Mouse (Mus musculus) lung, postnatal 0 days (tissue): ENCODE results near the gene Zbtb38. TPM values are rescaled to one million over a fixed set of nuclear protein-coding genes. Genes with fewer than 3 reads are reported as not detected.

Experiments
- ATAC-seq: fragments of 200-750 bp; cut with Nextera tagmentation; 2 replicates; pipeline ENCODE4 v1.8.0; 2017; ENCODE audit warnings: moderate library complexity
- DNase-seq: peaks from one replicate; pipeline ENCODE4 v3.0.0-alpha.2; 2016; ENCODE audit warnings: low spot score
- H3K27ac ChIP-seq: fragments of 300-500 bp; sonication (generic); 2 replicates; pipeline ENCODE4 v1.5.1; 2014; ENCODE audit warnings: antibody characterized with exemption, mild to moderate bottlenecking, low read length, mixed read lengths
- H3K27me3 ChIP-seq: fragments of 300-500 bp; sonication (generic); replicated peaks from 2 replicates; pipeline ENCODE4 v1.6.1; 2014; ENCODE audit warnings: low read length, mixed read lengths; ENCODE audit not compliant: insufficient read depth
- H3K36me3 ChIP-seq: fragments of 300-500 bp; sonication (generic); 2 replicates; pipeline ENCODE4 v1.6.1; 2014; ENCODE audit warnings: low read length, mixed read lengths; ENCODE audit not compliant: insufficient read depth
- H3K4me1 ChIP-seq: fragments of 300-500 bp; sonication (generic); 2 replicates; pipeline ENCODE4 v1.6.1; 2014; ENCODE audit warnings: antibody characterized with exemption, low read depth, low read length, mixed read lengths; ENCODE audit not compliant: insufficient read depth
- H3K4me2 ChIP-seq: fragments of 300-500 bp; sonication (generic); replicated peaks from 2 replicates; pipeline ENCODE4 v1.6.1; 2014; ENCODE audit warnings: low read depth, mild to moderate bottlenecking, low read length, moderate library complexity, mixed read lengths
- H3K4me3 ChIP-seq: fragments of 300-500 bp; sonication (generic); 2 replicates; pipeline ENCODE4 v1.5.1; 2014; ENCODE audit warnings: low read depth, low read length
- H3K9ac ChIP-seq: fragments of 300-500 bp; sonication (generic); replicated peaks from 2 replicates; pipeline ENCODE4 v1.6.1; 2014; ENCODE audit warnings: low read depth, mild to moderate bottlenecking
- H3K9me3 ChIP-seq: fragments of 300-500 bp; sonication (generic); 2 replicates; pipeline ENCODE4 v1.6.1; 2016; ENCODE audit warnings: low read length, mixed read lengths
- CTCF ChIP-seq: IDR thresholded peaks from 2 replicates; pipeline ENCODE4 v1.5.1; 2016; ENCODE audit warnings: antibody characterized with exemption, mild to moderate bottlenecking
- EP300 ChIP-seq: IDR thresholded peaks from 2 replicates; pipeline ENCODE4 v1.6.1; 2016; ENCODE audit warnings: antibody characterized with exemption, mild to moderate bottlenecking, control low read depth
- WGBS: fragments of 180-500 bp; shearing (Covaris S2); extraction: QIAGEN DNeasy Blood & Tissue Kit; methylation state at CpG from one replicate; pipeline ENCODE4 v1.1.7; 2014; 5-methylcytosine and 5-hydroxymethylcytosine counted together
- polyA plus RNA-seq: library from polyadenylated mRNA; unstranded; fragments of >200 nt; fragmentation: Nextera tagmentation; extraction: Ambion mirVana; gene quantifications from 2 replicates; pipeline ENCODE4 v1.2.1, GENCODE M21; 2015

The Zbtb38 gene
- polyA plus RNA-seq, 1 experiment from 2014 or later, result 31.8 TPM

- H3K9ac ChIP-seq, result no peak overlapping the region
- no peaks in the 10 kb centered on the region for H3K9me3 ChIP-seq
- DNase-seq (peak; percentile 88), ATAC-seq (peak; percentile 5; the same call in 1 of the 2 replicates)
- no peaks in the 10 kb centered on the region for H3K27me3 ChIP-seq
- H3K4me1 ChIP-seq, result peaks cover 18% of the 10 kb centered on the region; the same call in 1 of the 2 replicates
- no peak overlapping the region for H3K4me2 ChIP-seq
- H3K36me3 ChIP-seq, result no peaks in the 10 kb centered on the region
- no peak overlapping the region for H3K4me3 ChIP-seq
- H3K27ac ChIP-seq, result peak overlapping the region; percentile 58; the same call in 1 of the 2 replicates
- WGBS, result 38% methylated on average over 8 of the region's 8 CpGs
- peak; percentile 61 for TF ChIP-seq EP300
- no peak for TF ChIP-seq CTCF
Observed at GRCm38 (mm10) chr9:96721163-96721799, 31.4 kb downstream of the Zbtb38 start.

GRCm38 (mm10) chr9:96720510-96721162, 32.0 kb downstream of the Zbtb38 start:
- whole genome bisulfite sequencing, result 53% methylated on average over 11 of the region's 11 CpGs
- H3K36me3 ChIP-seq, result no peaks in the 10 kb centered on the region
- no peak for ATAC-seq
- H3K4me2 ChIP-seq, result peak overlapping the region; percentile 70; the same call in 1 of the 2 replicates
- no peak overlapping the region; the same call in 1 of the 2 replicates for H3K9ac ChIP-seq
- TF ChIP-seq EP300, result no peak
- no peak for TF ChIP-seq CTCF
- peak; percentile 51 for DNase-seq
- peak overlapping the region; percentile 99 for H3K27ac ChIP-seq
- H3K4me3 ChIP-seq, result 0 out of 2 replicates have a peak overlapping the region, but pooled peaks have one; percentile 90
- H3K4me1 ChIP-seq, result peaks cover 18% of the 10 kb centered on the region; the same call in 1 of the 2 replicates
- H3K27me3 ChIP-seq, result no peaks in the 10 kb centered on the region
- no peaks in the 10 kb centered on the region for H3K9me3 ChIP-seq

- Histone ChIP-seq H3K4me2 (peak overlapping the region; percentile 70), H3K9ac (peak overlapping the region; percentile 97), H3K4me3 (peak overlapping the region; percentile 90), H3K27ac (peak overlapping the region; percentile 99), H3K4me1 (peaks cover 18% of the 10 kb centered on the region; the same call in 1 of the 2 replicates), H3K27me3 (no peaks in the 10 kb centered on the region), H3K36me3 (no peaks in the 10 kb centered on the region), H3K9me3 (no peaks in the 10 kb centered on the region)
- DNase-seq (peak; percentile 85), ATAC-seq (peak; percentile 92)
- 4% methylated on average over 57 of the region's 85 CpGs for WGBS
- TF ChIP-seq EP300 (no peak), CTCF (peak; percentile 39)
Observed at GRCm38 (mm10) chr9:96719408-96720158, 33.0 kb downstream of the Zbtb38 start.

GRCm38 (mm10) chr9:96718888-96719287, 33.7 kb downstream of the Zbtb38 start:
- DNase-seq (peak; percentile 18), ATAC-seq (no peak)
- peak overlapping the region; percentile 97 for H3K9ac ChIP-seq
- TF ChIP-seq EP300 (no peak), CTCF (no peak)
- H3K4me3 ChIP-seq, result peak overlapping the region; percentile 90
- H3K36me3 ChIP-seq, result no peaks in the 10 kb centered on the region
- peak overlapping the region; percentile 70 for H3K4me2 ChIP-seq
- WGBS, result 43% methylated on average over 10 of the region's 10 CpGs
- no peaks in the 10 kb centered on the region for H3K9me3 ChIP-seq
- no peaks in the 10 kb centered on the region for H3K27me3 ChIP-seq
- peak overlapping the region; percentile 99 for H3K27ac ChIP-seq
- peaks cover 13% of the 10 kb centered on the region; the same call in 1 of the 2 replicates for H3K4me1 ChIP-seq

- no peak for TF ChIP-seq EP300
- no peak for TF ChIP-seq CTCF
- Histone ChIP-seq H3K4me2 (peak overlapping the region; percentile 70), H3K27me3 (no peaks in the 10 kb centered on the region), H3K4me1 (peaks cover 13% of the 10 kb centered on the region; the same call in 1 of the 2 replicates), H3K27ac (peak overlapping the region; percentile 99; the same call in 1 of the 2 replicates), H3K36me3 (no peaks in the 10 kb centered on the region), H3K9me3 (no peaks in the 10 kb centered on the region), H3K4me3 (peak overlapping the region; percentile 90; the same call in 1 of the 2 replicates), H3K9ac (no peak overlapping the region)
- ATAC-seq, result no peak
- WGBS, result 86% methylated on average over 8 of the region's 8 CpGs
- DNase-seq, result no peak
Observed at GRCm38 (mm10) chr9:96718402-96718798, 34.2 kb downstream of the Zbtb38 start.
